Mouse (Mus musculus) thymus, adult 2 months (tissue): ENCODE data around the gene Ms4a15.

Source experiments
- CTCF ChIP-seq: fragments of 200-500 bp; IDR thresholded peaks from 2 replicates; pipeline ENCODE4 v1.5.1; 2012; ENCODE audit warnings: mild to moderate bottlenecking, control low read depth, low read length, moderate library complexity, borderline replicate concordance; ENCODE audit not compliant: control insufficient read depth, poor library complexity, insufficient read depth; ENCODE audit errors: extremely low read depth
- POLR2A ChIP-seq: fragments of 200-500 bp; IDR thresholded peaks from 2 replicates; pipeline ENCODE4 v1.6.1; 2012; ENCODE audit warnings: mild to moderate bottlenecking, low read length, control low read depth, moderate library complexity; ENCODE audit not compliant: control insufficient read depth, poor library complexity, insufficient read depth; ENCODE audit errors: extremely low read depth

- TF ChIP-seq POLR2A (no peak), CTCF (no peak)
Observed at GRCm38 (mm10) chr19:10959978-10960346, 33.1 kb downstream of the Ms4a15 start.
